Mouse (Mus musculus): ENCODE measurements around the gene Homer2. TPM values are rescaled to one million over a fixed set of nuclear protein-coding genes. Genes with fewer than 3 reads are reported as not detected.

Gene Homer2
- total and polyA plus RNA-seq, 3 experiments = 0.08 TPM; not detected in 2

GRCm38 (mm10) chr7:81605489-81605888, 101.8 kb downstream of the Homer2 start:
- dilution Hi-C loops (cut with MboI; ENCODE audit: extremely low pct_ligation_motif_present, extremely low pct_unique_long_range_greater_than_20kb, low sequenced_read_pairs) (no loop called here), in situ Hi-C loops (cut with MboI; ENCODE audit: low pct_ligation_motif_present, low pct_unique_long_range_greater_than_20kb, low sequenced_read_pairs) (no loop called here)
- DNase-seq (ENCODE audit: extremely low read depth) = no peak
- no peaks in the 10 kb centered on the region for H3K4me1 ChIP-seq (ENCODE audit: control insufficient read depth in 1 of 2, insufficient read depth in 2 of 2)
- H3K4me3 ChIP-seq (replicated peaks in 1 of 3; ENCODE audit: low read depth in 2 of 3, low read length in 2 of 3, poor library complexity in 1 of 3) = no peak overlapping the region
- H3K4me2 ChIP-seq (ENCODE audit: insufficient read depth, low read depth, poor library complexity, severe bottlenecking) = no peak overlapping the region
- H3K27ac ChIP-seq (ENCODE audit: insufficient read depth, low read depth) = no peak overlapping the region
- no peaks in the 10 kb centered on the region for H3K36me3 ChIP-seq (replicated peaks in 1 of 2; ENCODE audit: control insufficient read depth in 1 of 2, insufficient read depth in 1 of 2, low read length in 1 of 2)
- H3K79me2 ChIP-seq (replicated peaks; ENCODE audit: control insufficient read depth, extremely low read depth, insufficient read depth, poor library complexity, severe bottlenecking) = no peaks in the 10 kb centered on the region
- no peak overlapping the region for H3K9ac ChIP-seq (ENCODE audit: insufficient read depth, low read depth)
- TF ChIP-seq RAD21 (IDR thresholded peaks at IDR 0.05; ENCODE audit: low read depth, low read length) (no peak), ZKSCAN1 (IDR thresholded peaks at IDR 0.05; ENCODE audit: borderline replicate concordance, low read depth, low read length) (no peak), EP300 (IDR thresholded peaks at IDR 0.05; ENCODE audit: low read length) (no peak), RCOR1 (conservative IDR thresholded peaks at IDR 0.05; ENCODE audit: low read depth, low read length) (no peak), USF2 (conservative IDR thresholded peaks at IDR 0.05; ENCODE audit: low read depth, low read length) (no peak), USF1 (IDR thresholded peaks at IDR 0.05; ENCODE audit: low read depth, low read length) (no peak)
- no peaks in the 10 kb centered on the region for H3K9me3 ChIP-seq (replicated peaks; ENCODE audit: low read length)
- H3K27me3 ChIP-seq (replicated peaks) = no peaks in the 10 kb centered on the region

DNA sequence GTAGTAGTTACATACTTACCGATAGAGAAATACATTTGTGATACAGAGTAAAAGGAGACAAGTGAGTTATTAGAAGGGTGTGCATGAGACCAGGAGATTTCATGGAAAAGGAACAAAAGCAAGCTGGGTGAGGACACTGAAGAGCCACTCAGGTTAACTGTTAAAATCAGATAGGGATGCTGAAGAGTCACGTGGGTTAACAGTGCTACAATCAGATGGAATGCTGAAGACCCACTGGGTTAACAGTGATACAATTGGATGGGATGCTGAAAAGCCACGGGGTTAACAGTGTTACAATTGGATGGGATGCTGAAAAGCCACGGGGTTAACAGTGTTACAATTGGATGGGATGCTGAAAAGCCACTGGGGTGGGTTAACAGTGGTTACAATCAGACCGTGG, 102.3 kb downstream of the Homer2 start:
- Histone ChIP-seq H3K4me1 (ENCODE audit: control insufficient read depth in 1 of 2, insufficient read depth in 2 of 2) (no peaks in the 10 kb centered on the region), H3K9me3 (replicated peaks; ENCODE audit: low read length) (no peaks in the 10 kb centered on the region), H3K4me2 (ENCODE audit: insufficient read depth, low read depth, poor library complexity, severe bottlenecking) (no peak overlapping the region), H3K27me3 (replicated peaks) (no peaks in the 10 kb centered on the region), H3K9ac (ENCODE audit: insufficient read depth, low read depth) (no peak overlapping the region), H3K36me3 (replicated peaks in 1 of 2; ENCODE audit: control insufficient read depth in 1 of 2, insufficient read depth in 1 of 2, low read length in 1 of 2) (no peaks in the 10 kb centered on the region), H3K27ac (ENCODE audit: insufficient read depth, low read depth) (no peak overlapping the region), H3K79me2 (replicated peaks; ENCODE audit: control insufficient read depth, extremely low read depth, insufficient read depth, poor library complexity, severe bottlenecking) (no peaks in the 10 kb centered on the region), H3K4me3 (replicated peaks in 1 of 3; ENCODE audit: low read depth in 2 of 3, low read length in 2 of 3, poor library complexity in 1 of 3) (no peak overlapping the region)
- TF ChIP-seq CTCF (conservative IDR thresholded peaks at IDR 0.05 in 1 of 2, IDR thresholded peaks at IDR 0.05 in 1 of 2; ENCODE audit: low read depth in 2 of 2, low read length in 2 of 2) (no peak), SMC3 (IDR thresholded peaks at IDR 0.05; ENCODE audit: low read depth, low read length) (no peak), RCOR1 (conservative IDR thresholded peaks at IDR 0.05; ENCODE audit: low read depth, low read length) (no peak), ZNF384 (IDR thresholded peaks at IDR 0.05; ENCODE audit: low read depth, low read length) (no peak), UBTF (IDR thresholded peaks at IDR 0.05; ENCODE audit: low read depth, low read length) (no peak), MEF2A (IDR thresholded peaks at IDR 0.05; ENCODE audit: borderline replicate concordance, low read depth, low read length) (no peak), MAX (IDR thresholded peaks at IDR 0.05; ENCODE audit: low read length) (no peak), NELFE (IDR thresholded peaks at IDR 0.05; ENCODE audit: low read depth, low read length) (no peak), TCF12 (IDR thresholded peaks at IDR 0.05; ENCODE audit: low read depth, low read length) (no peak), MYC (IDR thresholded peaks at IDR 0.05; ENCODE audit: low read depth, low read length) (no peak), POLR2AphosphoS2 (IDR thresholded peaks at IDR 0.05; ENCODE audit: low read depth, low read length) (no peak), CHD1 (IDR thresholded peaks at IDR 0.05; ENCODE audit: low read depth, low read length) (no peak), RAD21 (IDR thresholded peaks at IDR 0.05; ENCODE audit: low read depth, low read length) (no peak)
- dilution Hi-C loops (cut with MboI; ENCODE audit: extremely low pct_ligation_motif_present, extremely low pct_unique_long_range_greater_than_20kb, low sequenced_read_pairs) (no loop called here), in situ Hi-C loops (cut with MboI; ENCODE audit: low pct_ligation_motif_present, low pct_unique_long_range_greater_than_20kb, low sequenced_read_pairs) (no loop called here)
- no peak for DNase-seq (ENCODE audit: extremely low read depth)
